Mouse (Mus musculus) erythroblast, embryonic 14.5 days (primary cell): Measurements from ENCODE around the gene Zg16.

Experiments used
- GATA1 ChIP-seq: IDR thresholded peaks from 2 replicates; pipeline ENCODE4 v1.6.1; 2012; ENCODE audit warnings: low read length, inconsistent platforms, mixed read lengths
- TAL1 ChIP-seq: IDR thresholded peaks from 3 replicates; pipeline ENCODE4 v1.6.1; 2012; ENCODE audit warnings: low read length, inconsistent platforms, mixed read lengths

GRCm38 (mm10) chr7:127011717-127012116, 75.4 kb downstream of the Zg16 start:
- no peak for TF ChIP-seq GATA1
- no peak for TF ChIP-seq TAL1
